Mouse (Mus musculus) cerebellum, adult 2 months (tissue): ENCODE measurements around the gene Thra.
A peak's percentile ranks its signal among the peaks of the same experiment; 100 is the strongest.

Experiments used
- CTCF ChIP-seq: fragments of 200-500 bp; IDR thresholded peaks from 2 replicates; pipeline ENCODE4 v1.5.1; 2011; ENCODE audit warnings: low read depth, mild to moderate bottlenecking, control low read depth, low read length, moderate library complexity, borderline replicate concordance; ENCODE audit not compliant: insufficient read depth
- POLR2A ChIP-seq: fragments of 200-500 bp; IDR thresholded peaks from 2 replicates; pipeline ENCODE4 v1.6.1; 2011; ENCODE audit warnings: low read length, control low read depth, borderline replicate concordance; ENCODE audit not compliant: insufficient read depth

- TF ChIP-seq POLR2A: no peak
- TF ChIP-seq CTCF: peak; percentile 56; the same call in 1 of the 2 replicates
Measured at GRCm38 (mm10) chr11:98785772-98786281, 45.4 kb downstream of the Thra start.
